Mouse (Mus musculus): Measurements from ENCODE around the gene A4galt. TPM values are rescaled to one million over a fixed set of nuclear protein-coding genes. Genes with fewer than 3 reads are reported as not detected.
"Not testable (repeated sequence)": the region's sequence is repeated elsewhere in the genome, so short reads cannot be mapped to it uniquely, and the experiment has no call there.

A4galt gene
- polyA plus RNA-seq, 1 experiment = 28.4 TPM

DNA sequence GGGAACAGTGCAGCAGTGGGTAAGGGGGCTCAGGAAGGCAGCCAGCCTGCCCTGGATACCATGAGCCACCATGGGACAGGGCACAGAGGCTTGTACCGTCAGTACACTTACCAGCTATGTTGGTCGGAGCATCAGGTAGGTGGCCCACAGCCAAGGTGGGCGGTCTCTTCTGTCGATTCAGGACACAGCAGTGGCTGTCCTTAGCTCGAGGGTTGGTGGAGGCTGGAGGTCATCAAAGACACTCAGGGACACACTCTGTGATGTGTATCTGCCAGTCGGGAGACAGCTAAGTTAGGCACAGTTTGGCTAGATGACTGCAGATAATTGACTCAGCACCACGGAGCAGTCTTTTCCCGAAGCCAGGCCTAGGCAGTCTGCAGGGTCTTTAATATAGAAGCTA is 33.3 kb upstream of the A4galt start:
- H3K79me2 ChIP-seq (ENCODE audit: control insufficient read depth, insufficient read depth) = no peaks in the 10 kb centered on the region
- TF ChIP-seq REST (IDR thresholded peaks at IDR 0.05; ENCODE audit: insufficient read depth, insufficient read length) (no peak), TCF3 (IDR thresholded peaks at IDR 0.05; ENCODE audit: insufficient read length, low read depth) (no peak), CEBPB (IDR thresholded peaks at IDR 0.05; ENCODE audit: insufficient read depth, poor library complexity, severe bottlenecking) (no peak), MYOD1 (IDR thresholded peaks at IDR 0.05; ENCODE audit: control insufficient read depth in 1 of 3, insufficient read length in 2 of 3, low read depth in 2 of 3) (no peak), SRF (IDR thresholded peaks at IDR 0.05; ENCODE audit: control insufficient read depth, insufficient read length, low read depth) (no peak), MYOG (IDR thresholded peaks at IDR 0.05; ENCODE audit: control insufficient read depth in 1 of 3, insufficient read depth in 1 of 3, insufficient read length in 2 of 3, low read depth in 2 of 3) (no peak), TCF12 (IDR thresholded peaks at IDR 0.05; ENCODE audit: insufficient read depth, poor library complexity, severe bottlenecking) (no peak), USF1 (IDR thresholded peaks at IDR 0.05; ENCODE audit: low read depth) (no peak), MAX (IDR thresholded peaks at IDR 0.05; ENCODE audit: low read depth) (no peak), E2F4 (IDR thresholded peaks at IDR 0.05; ENCODE audit: insufficient read depth) (no peak)
- H3K4me2 ChIP-seq (ENCODE audit: low read depth) = no peak overlapping the region
- no peaks in the 10 kb centered on the region for H3K27me3 ChIP-seq (ENCODE audit: control insufficient read depth, insufficient read depth, insufficient read length)
- H3K36me3 ChIP-seq (ENCODE audit: control insufficient read depth, insufficient read depth) = no peaks in the 10 kb centered on the region
- H3K4me3 ChIP-seq = no peak overlapping the region
- no peak overlapping the region for H3ac ChIP-seq (ENCODE audit: control insufficient read depth, insufficient read length)

DNA sequence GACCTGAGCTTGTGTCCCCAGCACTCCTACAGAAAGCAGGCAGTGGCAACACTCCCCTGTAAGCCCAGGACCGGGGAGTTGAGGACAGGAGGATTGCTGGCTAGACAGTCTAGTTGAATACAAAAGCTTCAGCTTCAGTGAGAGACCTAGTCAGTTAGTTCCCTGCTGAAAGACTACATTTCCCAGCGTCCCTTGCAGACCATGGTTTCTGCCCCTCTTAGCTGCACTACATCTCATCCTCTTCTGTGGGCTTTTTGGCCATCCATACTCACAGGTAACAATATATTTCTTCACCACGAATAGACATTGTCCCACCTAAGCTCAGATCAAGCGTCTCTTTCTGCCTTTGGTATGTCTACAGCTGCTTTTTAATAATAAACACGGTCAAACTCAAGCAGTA is 30.8 kb upstream of the A4galt start:
- H3K4me2 ChIP-seq (ENCODE audit: low read depth) = no peak overlapping the region
- H3ac ChIP-seq (ENCODE audit: control insufficient read depth, insufficient read length) = no peak overlapping the region
- H3K4me3 ChIP-seq = no peak overlapping the region
- no peaks in the 10 kb centered on the region for H3K27me3 ChIP-seq (ENCODE audit: control insufficient read depth, insufficient read depth, insufficient read length)
- H3K79me2 ChIP-seq (ENCODE audit: control insufficient read depth, insufficient read depth) = no peaks in the 10 kb centered on the region
- H3K36me3 ChIP-seq (ENCODE audit: control insufficient read depth, insufficient read depth) = no peaks in the 10 kb centered on the region
- no peak for TF ChIP-seq TCF12 (IDR thresholded peaks at IDR 0.05; ENCODE audit: insufficient read depth, poor library complexity, severe bottlenecking)
- TF ChIP-seq TCF3 (IDR thresholded peaks at IDR 0.05; ENCODE audit: insufficient read length, low read depth) = no peak
- TF ChIP-seq SRF (IDR thresholded peaks at IDR 0.05; ENCODE audit: control insufficient read depth, insufficient read length, low read depth) = no peak
- TF ChIP-seq MYOD1 (IDR thresholded peaks at IDR 0.05; ENCODE audit: control insufficient read depth in 1 of 3, insufficient read length in 2 of 3, low read depth in 2 of 3) = no peak
- TF ChIP-seq MYOG (IDR thresholded peaks at IDR 0.05; ENCODE audit: control insufficient read depth in 1 of 3, insufficient read depth in 1 of 3, insufficient read length in 2 of 3, low read depth in 2 of 3) = no peak
- no peak for TF ChIP-seq USF1 (IDR thresholded peaks at IDR 0.05; ENCODE audit: low read depth)
- TF ChIP-seq REST (IDR thresholded peaks at IDR 0.05; ENCODE audit: insufficient read depth, insufficient read length) = no peak
- no peak for TF ChIP-seq CEBPB (IDR thresholded peaks at IDR 0.05; ENCODE audit: insufficient read depth, poor library complexity, severe bottlenecking)
- TF ChIP-seq MAX (IDR thresholded peaks at IDR 0.05; ENCODE audit: low read depth) = no peak
- no peak for TF ChIP-seq POLR2A (IDR thresholded peaks at IDR 0.05; ENCODE audit: insufficient read length, low read depth)
- no peak for TF ChIP-seq E2F4 (IDR thresholded peaks at IDR 0.05; ENCODE audit: insufficient read depth)
- TF ChIP-seq POLR2AphosphoS2 (IDR thresholded peaks at IDR 0.05; ENCODE audit: insufficient read length, low read depth) = no peak

DNA sequence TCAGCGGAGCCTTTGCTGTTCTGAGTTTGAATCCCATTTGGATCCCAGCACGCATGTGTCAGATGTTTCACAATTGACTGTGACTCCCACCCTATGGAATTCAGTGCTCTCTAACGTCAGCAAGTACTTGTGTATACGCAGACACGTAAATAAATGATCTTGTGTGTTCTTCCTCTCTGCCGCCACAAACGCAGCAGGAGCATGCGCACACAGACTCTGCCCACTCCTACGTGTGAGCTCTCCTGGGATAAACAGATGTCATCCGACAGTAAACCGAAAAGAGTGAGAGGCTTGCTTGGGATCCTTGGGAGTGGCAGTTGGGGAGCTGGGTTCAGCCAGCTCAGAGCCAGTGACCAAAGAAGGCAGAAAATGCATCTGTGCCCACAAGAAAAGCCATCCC is 29.7 kb upstream of the A4galt start:
- no peaks in the 10 kb centered on the region for H3K79me2 ChIP-seq (ENCODE audit: control insufficient read depth, insufficient read depth)
- H3K4me2 ChIP-seq (ENCODE audit: low read depth) = no peak overlapping the region
- H3K36me3 ChIP-seq (ENCODE audit: control insufficient read depth, insufficient read depth) = no peaks in the 10 kb centered on the region
- no peaks in the 10 kb centered on the region for H3K27me3 ChIP-seq (ENCODE audit: control insufficient read depth, insufficient read depth, insufficient read length)
- H3ac ChIP-seq (ENCODE audit: control insufficient read depth, insufficient read length) = no peak overlapping the region
- TF ChIP-seq MYOG (IDR thresholded peaks at IDR 0.05; ENCODE audit: control insufficient read depth in 1 of 3, insufficient read depth in 1 of 3, insufficient read length in 2 of 3, low read depth in 2 of 3) = no peak
- H3K4me3 ChIP-seq = no peak overlapping the region

DNA sequence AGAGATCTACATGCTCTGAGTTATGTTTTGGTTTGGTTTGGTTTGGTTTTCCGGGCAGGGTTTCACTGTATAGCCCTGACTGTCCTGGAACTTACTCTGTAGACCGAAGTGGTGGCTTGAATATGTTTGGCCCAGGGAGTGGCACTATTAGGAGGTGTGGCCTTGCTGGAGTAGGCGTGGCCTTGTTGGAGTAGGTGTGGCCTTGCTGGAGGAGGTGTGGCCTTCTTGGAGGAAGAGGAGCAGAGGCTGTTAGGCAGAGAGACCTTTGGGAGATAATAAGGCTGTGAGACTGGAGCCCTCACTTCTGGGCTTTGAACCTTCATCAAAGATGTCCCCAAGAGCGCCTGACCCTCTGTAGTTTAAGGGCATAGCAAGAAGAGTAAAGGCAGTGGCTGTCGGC is 27.0 kb upstream of the A4galt start:
- H3K36me3 ChIP-seq (ENCODE audit: control insufficient read depth, insufficient read depth) = no peaks in the 10 kb centered on the region
- no peaks in the 10 kb centered on the region for H3K79me2 ChIP-seq (ENCODE audit: control insufficient read depth, insufficient read depth)
- H3K27me3 ChIP-seq (ENCODE audit: control insufficient read depth, insufficient read depth, insufficient read length) = no peaks in the 10 kb centered on the region
- TF ChIP-seq MYOD1 (IDR thresholded peaks at IDR 0.05; ENCODE audit: control insufficient read depth in 1 of 3, insufficient read length in 2 of 3, low read depth in 2 of 3) (no peak), MAX (IDR thresholded peaks at IDR 0.05; ENCODE audit: low read depth) (no peak), TCF12 (IDR thresholded peaks at IDR 0.05; ENCODE audit: insufficient read depth, poor library complexity, severe bottlenecking) (no peak), MYOG (IDR thresholded peaks at IDR 0.05; ENCODE audit: control insufficient read depth in 1 of 3, insufficient read depth in 1 of 3, insufficient read length in 2 of 3, low read depth in 2 of 3) (no peak), SRF (IDR thresholded peaks at IDR 0.05; ENCODE audit: control insufficient read depth, insufficient read length, low read depth) (no peak), POLR2AphosphoS2 (IDR thresholded peaks at IDR 0.05; ENCODE audit: insufficient read length, low read depth) (no peak), USF1 (IDR thresholded peaks at IDR 0.05; ENCODE audit: low read depth) (no peak), CEBPB (IDR thresholded peaks at IDR 0.05; ENCODE audit: insufficient read depth, poor library complexity, severe bottlenecking) (no peak), REST (IDR thresholded peaks at IDR 0.05; ENCODE audit: insufficient read depth, insufficient read length) (no peak), POLR2A (IDR thresholded peaks at IDR 0.05; ENCODE audit: insufficient read length, low read depth) (no peak), E2F4 (IDR thresholded peaks at IDR 0.05; ENCODE audit: insufficient read depth) (no peak), TCF3 (IDR thresholded peaks at IDR 0.05; ENCODE audit: insufficient read length, low read depth) (no peak)
- H3ac ChIP-seq (ENCODE audit: control insufficient read depth, insufficient read length) = no peak overlapping the region
- no peak overlapping the region for H3K4me3 ChIP-seq
- H3K4me2 ChIP-seq (ENCODE audit: low read depth) = no peak overlapping the region

DNA sequence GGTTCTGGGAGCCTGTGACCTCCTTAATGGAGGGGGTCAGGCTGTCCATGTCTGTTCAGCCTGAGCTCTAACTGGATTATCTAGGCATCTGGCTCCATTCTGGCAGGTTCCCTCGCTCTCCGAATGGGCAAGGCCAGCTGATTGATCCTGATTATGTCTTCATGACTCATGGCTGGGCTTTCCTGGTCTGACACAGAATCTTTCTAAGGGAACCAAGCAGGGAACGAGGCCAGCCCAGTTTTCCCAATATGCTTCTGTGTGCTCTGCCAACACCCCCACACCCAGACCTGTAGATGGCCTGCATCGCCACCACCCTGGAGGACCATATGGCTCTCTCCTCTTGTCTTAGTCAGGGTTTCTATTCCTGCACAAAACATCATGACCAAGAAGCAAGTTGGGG is 25.9 kb upstream of the A4galt start:
- Histone ChIP-seq H3K79me2 (ENCODE audit: control insufficient read depth, insufficient read depth) (no peaks in the 10 kb centered on the region), H3K36me3 (ENCODE audit: control insufficient read depth, insufficient read depth) (no peaks in the 10 kb centered on the region), H3ac (ENCODE audit: control insufficient read depth, insufficient read length) (no peak overlapping the region), H3K4me3 (no peak overlapping the region), H3K4me2 (ENCODE audit: low read depth) (no peak overlapping the region), H3K27me3 (ENCODE audit: control insufficient read depth, insufficient read depth, insufficient read length) (no peaks in the 10 kb centered on the region)
- TF ChIP-seq SRF (IDR thresholded peaks at IDR 0.05; ENCODE audit: control insufficient read depth, insufficient read length, low read depth) (no peak), E2F4 (IDR thresholded peaks at IDR 0.05; ENCODE audit: insufficient read depth) (no peak), TCF3 (IDR thresholded peaks at IDR 0.05; ENCODE audit: insufficient read length, low read depth) (no peak), POLR2A (IDR thresholded peaks at IDR 0.05; ENCODE audit: insufficient read length, low read depth) (no peak), TCF12 (IDR thresholded peaks at IDR 0.05; ENCODE audit: insufficient read depth, poor library complexity, severe bottlenecking) (no peak), USF1 (IDR thresholded peaks at IDR 0.05; ENCODE audit: low read depth) (no peak), MYOG (IDR thresholded peaks at IDR 0.05; ENCODE audit: control insufficient read depth in 1 of 3, insufficient read depth in 1 of 3, insufficient read length in 2 of 3, low read depth in 2 of 3) (no peak), POLR2AphosphoS2 (IDR thresholded peaks at IDR 0.05; ENCODE audit: insufficient read length, low read depth) (no peak), REST (IDR thresholded peaks at IDR 0.05; ENCODE audit: insufficient read depth, insufficient read length) (no peak), MYOD1 (IDR thresholded peaks at IDR 0.05; ENCODE audit: control insufficient read depth in 1 of 3, insufficient read length in 2 of 3, low read depth in 2 of 3) (no peak), MAX (IDR thresholded peaks at IDR 0.05; ENCODE audit: low read depth) (no peak), CEBPB (IDR thresholded peaks at IDR 0.05; ENCODE audit: insufficient read depth, poor library complexity, severe bottlenecking) (no peak)

DNA sequence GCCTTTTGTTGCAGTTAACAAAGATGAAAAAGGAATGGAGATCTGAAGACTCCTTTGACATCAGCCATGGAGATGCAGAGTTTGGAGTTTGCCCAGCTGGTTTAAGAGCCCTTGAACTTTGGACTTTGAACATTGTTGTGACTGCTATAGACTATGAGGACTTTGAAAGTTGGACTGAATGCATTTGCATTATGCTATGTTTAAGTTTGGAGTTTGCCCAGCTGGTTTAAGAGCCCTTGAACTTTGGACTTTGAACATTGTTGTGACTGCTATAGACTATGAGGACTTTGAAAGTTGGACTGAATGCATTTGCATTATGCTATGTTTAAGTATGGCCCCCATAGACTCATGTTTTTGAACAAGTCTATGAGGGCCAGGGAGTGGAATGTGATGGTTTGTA is 22.7 kb upstream of the A4galt start:
- not testable (repeated sequence) for H3K36me3 ChIP-seq (ENCODE audit: control insufficient read depth, insufficient read depth); H3K4me2 ChIP-seq (ENCODE audit: low read depth); H3K79me2 ChIP-seq (ENCODE audit: control insufficient read depth, insufficient read depth); H3K27me3 ChIP-seq (ENCODE audit: control insufficient read depth, insufficient read depth, insufficient read length); H3ac ChIP-seq (ENCODE audit: control insufficient read depth, insufficient read length); H3K4me3 ChIP-seq

Data from myocyte (in vitro differentiated cells).